Mouse (Mus musculus) hindbrain, embryonic 12.5 days (tissue): ENCODE results near the gene Tenm4. TPM values are rescaled to one million over a fixed set of nuclear protein-coding genes. Genes with fewer than 3 reads are reported as not detected.

Source experiments
- ATAC-seq: fragments of 200-750 bp; cut with Nextera tagmentation; 2 replicates; pipeline ENCODE4 v1.8.0; 2017; ENCODE audit warnings: moderate TSS enrichment; ENCODE audit not compliant: low FRiP score
- H3K27ac ChIP-seq: fragments of 300-500 bp; sonication (generic); 2 replicates; pipeline ENCODE4 v1.5.1; 2016; ENCODE audit warnings: mild to moderate bottlenecking
- H3K27me3 ChIP-seq: fragments of 300-500 bp; sonication (generic); 2 replicates; pipeline ENCODE4 v1.6.1; 2016; ENCODE audit warnings: mild to moderate bottlenecking
- H3K36me3 ChIP-seq: fragments of 300-500 bp; sonication (generic); 2 replicates; pipeline ENCODE4 v1.6.1; 2016; ENCODE audit warnings: mild to moderate bottlenecking
- H3K4me1 ChIP-seq: fragments of 300-500 bp; sonication (generic); 2 replicates; pipeline ENCODE4 v1.6.1; 2016
- H3K4me2 ChIP-seq: fragments of 300-500 bp; sonication (generic); replicated peaks from 2 replicates; pipeline ENCODE4 v1.6.1; 2016; ENCODE audit warnings: mild to moderate bottlenecking
- H3K4me3 ChIP-seq: fragments of 300-500 bp; sonication (generic); 2 replicates; pipeline ENCODE4 v1.5.1; 2016; ENCODE audit warnings: mild to moderate bottlenecking
- H3K9ac ChIP-seq: fragments of 300-500 bp; sonication (generic); 2 replicates; pipeline ENCODE4 v1.6.1; 2016; ENCODE audit warnings: mild to moderate bottlenecking, moderate library complexity
- H3K9me3 ChIP-seq: fragments of 300-500 bp; sonication (generic); replicated peaks from 2 replicates; pipeline ENCODE4 v1.6.1; 2016; ENCODE audit warnings: mild to moderate bottlenecking
- WGBS: fragments of 180-500 bp; shearing (Covaris S2); methylation state at CpG from one replicate; pipeline ENCODE4 v1.1.7; 2016; 5-methylcytosine and 5-hydroxymethylcytosine counted together
- polyA plus RNA-seq: library from polyadenylated mRNA; unstranded; fragments of >200 nt; fragmentation: Nextera tagmentation; extraction: Ambion mirVana; gene quantifications from 2 replicates; pipeline ENCODE4 v1.2.1, GENCODE M21; 2016

The Tenm4 gene
- polyA plus RNA-seq, 1 experiment from 2014 or later: 38.5 TPM

DNA sequence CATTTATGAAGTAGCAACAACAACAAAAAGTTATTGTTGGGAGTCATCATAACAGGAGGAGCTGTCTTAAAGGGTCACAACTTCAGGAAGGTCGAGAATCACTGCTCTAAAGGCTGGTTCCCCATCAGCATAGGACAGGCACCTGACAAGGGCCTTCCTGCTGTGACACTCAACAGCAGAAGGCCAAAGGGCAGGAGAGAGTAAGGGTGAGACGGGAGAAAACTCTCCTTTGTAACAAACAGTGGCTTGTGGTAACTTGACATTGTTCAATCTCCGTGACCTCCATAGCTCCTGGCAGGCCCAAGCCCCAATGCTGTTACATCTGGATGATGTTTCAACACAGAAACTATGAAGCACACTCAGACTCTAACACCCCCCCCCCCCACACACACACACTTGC is 101.0 kb downstream of the Tenm4 start:
- Histone ChIP-seq H3K9ac (no peak overlapping the region), H3K4me1 (peaks cover 4% of the 10 kb centered on the region; the same call in 1 of the 2 replicates), H3K27ac (no peak overlapping the region), H3K27me3 (no peaks in the 10 kb centered on the region), H3K4me2 (no peak overlapping the region), H3K36me3 (no peaks in the 10 kb centered on the region), H3K4me3 (no peak overlapping the region), H3K9me3 (no peaks in the 10 kb centered on the region; the same call in 1 of the 2 replicates)
- 48% methylated on average over 3 of the region's 3 CpGs for WGBS
- no peak for ATAC-seq

DNA sequence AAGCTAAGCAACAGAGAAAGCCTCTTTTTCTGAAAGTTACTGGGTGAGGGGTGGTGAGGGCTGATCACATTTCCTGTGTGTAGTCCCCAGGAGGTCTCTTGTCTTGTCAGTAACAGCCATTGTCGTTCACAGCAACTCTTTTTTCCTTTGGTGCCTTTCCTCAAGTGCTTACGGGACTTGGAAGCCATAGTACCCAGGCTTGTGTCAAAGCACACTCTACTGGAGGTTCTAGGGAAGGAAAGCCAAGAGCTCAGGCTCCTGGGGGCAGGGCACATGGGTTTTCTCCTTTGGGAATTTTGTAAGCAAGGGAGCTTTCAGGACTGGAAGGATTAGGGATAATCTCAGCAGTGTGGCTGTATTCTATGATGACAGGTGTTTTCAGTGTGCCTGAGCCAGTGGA is 103.4 kb downstream of the Tenm4 start:
- Histone ChIP-seq H3K4me1 (peaks cover 4% of the 10 kb centered on the region; the same call in 1 of the 2 replicates), H3K36me3 (no peaks in the 10 kb centered on the region), H3K4me3 (no peak overlapping the region), H3K27me3 (no peaks in the 10 kb centered on the region), H3K4me2 (no peak overlapping the region), H3K9ac (no peak overlapping the region), H3K9me3 (no peaks in the 10 kb centered on the region; the same call in 1 of the 2 replicates), H3K27ac (no peak overlapping the region)
- 92% methylated on average over 2 of the region's 2 CpGs for WGBS
- no peak for ATAC-seq

DNA sequence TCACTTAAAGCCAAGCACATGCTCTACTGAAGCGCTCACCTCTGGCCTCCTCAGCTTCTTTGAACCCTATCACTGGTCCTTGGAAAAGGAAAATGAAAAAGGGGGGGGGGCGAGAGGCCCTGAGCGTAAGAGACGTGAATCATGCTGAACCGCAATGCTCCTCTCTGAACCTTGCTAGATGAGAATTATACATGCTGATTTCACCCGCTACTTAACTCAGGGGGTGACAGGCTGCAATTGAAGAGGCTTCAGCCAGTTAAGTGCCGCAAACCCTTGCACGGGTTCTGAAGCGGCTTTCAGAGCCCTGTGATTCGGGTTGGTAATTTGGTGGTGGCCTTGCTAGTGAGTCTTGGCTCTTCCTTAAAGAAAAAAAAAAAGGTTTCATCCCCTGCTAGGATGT is 106.5 kb downstream of the Tenm4 start:
- 64% methylated on average over 10 of the region's 10 CpGs for WGBS

DNA sequence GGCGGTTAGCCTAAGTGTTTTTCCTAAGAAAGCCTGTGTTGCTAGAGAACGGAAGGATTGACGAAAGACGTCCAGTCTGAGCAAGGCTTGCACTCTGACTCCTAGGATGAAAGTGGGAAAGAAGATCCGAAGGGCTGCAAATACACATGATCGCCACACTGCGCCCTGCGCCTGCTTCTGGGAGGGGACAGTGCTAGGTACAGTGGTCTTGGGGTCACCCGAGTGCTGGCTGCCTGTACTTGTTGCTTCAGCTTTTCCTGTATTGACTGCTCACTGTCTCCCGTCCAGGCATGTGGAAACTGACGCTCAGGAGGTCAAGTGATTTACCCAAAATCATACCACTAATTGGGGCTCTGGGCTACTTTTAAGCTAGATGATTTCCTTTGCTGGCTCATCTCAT is 107.3 kb downstream of the Tenm4 start:
- ATAC-seq: no peak
- H3K4me3 ChIP-seq: no peak overlapping the region
- no peaks in the 10 kb centered on the region; the same call in 1 of the 2 replicates for H3K9me3 ChIP-seq
- H3K4me2 ChIP-seq: no peak overlapping the region
- no peaks in the 10 kb centered on the region for H3K4me1 ChIP-seq
- no peak overlapping the region for H3K27ac ChIP-seq
- WGBS: 71% methylated on average over 11 of the region's 11 CpGs
- H3K27me3 ChIP-seq: no peaks in the 10 kb centered on the region
- no peak overlapping the region for H3K9ac ChIP-seq
- H3K36me3 ChIP-seq: no peaks in the 10 kb centered on the region

More for the DNA sequence above, 106.5 kb downstream of the Tenm4 start:
- Histone ChIP-seq H3K27ac (no peak overlapping the region), H3K36me3 (no peaks in the 10 kb centered on the region), H3K4me3 (no peak overlapping the region), H3K4me2 (no peak overlapping the region), H3K9ac (no peak overlapping the region), H3K9me3 (no peaks in the 10 kb centered on the region; the same call in 1 of the 2 replicates), H3K27me3 (no peaks in the 10 kb centered on the region), H3K4me1 (no peaks in the 10 kb centered on the region)
- no peak for ATAC-seq

DNA sequence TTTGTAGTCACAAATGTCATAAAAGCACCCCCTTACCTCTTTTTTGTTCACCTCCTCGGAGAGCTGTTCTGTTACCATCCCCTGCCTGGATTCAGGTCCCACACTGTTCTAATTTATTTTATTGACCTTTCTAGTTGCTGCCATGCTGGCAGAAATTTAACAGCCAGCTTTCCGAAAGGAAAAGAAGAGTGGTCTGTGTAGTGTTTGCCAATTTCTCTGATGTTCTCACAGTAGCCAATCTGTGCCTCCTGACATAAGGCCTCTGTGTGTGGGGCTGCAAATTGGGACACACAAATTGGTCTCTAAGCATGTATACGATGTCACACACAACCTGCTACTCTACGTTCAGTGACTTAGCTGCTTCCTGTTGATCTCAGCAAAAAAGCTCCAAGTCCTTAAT is 109.7 kb downstream of the Tenm4 start:
- no peak overlapping the region for H3K27ac ChIP-seq
- WGBS: 82% methylated on average over 4 of the region's 4 CpGs
- no peaks in the 10 kb centered on the region for H3K27me3 ChIP-seq
- ATAC-seq: no peak
- no peaks in the 10 kb centered on the region for H3K36me3 ChIP-seq
- no peak overlapping the region for H3K4me2 ChIP-seq
- H3K9ac ChIP-seq: no peak overlapping the region
- no peaks in the 10 kb centered on the region for H3K9me3 ChIP-seq
- H3K4me1 ChIP-seq: no peaks in the 10 kb centered on the region
- no peak overlapping the region for H3K4me3 ChIP-seq

DNA sequence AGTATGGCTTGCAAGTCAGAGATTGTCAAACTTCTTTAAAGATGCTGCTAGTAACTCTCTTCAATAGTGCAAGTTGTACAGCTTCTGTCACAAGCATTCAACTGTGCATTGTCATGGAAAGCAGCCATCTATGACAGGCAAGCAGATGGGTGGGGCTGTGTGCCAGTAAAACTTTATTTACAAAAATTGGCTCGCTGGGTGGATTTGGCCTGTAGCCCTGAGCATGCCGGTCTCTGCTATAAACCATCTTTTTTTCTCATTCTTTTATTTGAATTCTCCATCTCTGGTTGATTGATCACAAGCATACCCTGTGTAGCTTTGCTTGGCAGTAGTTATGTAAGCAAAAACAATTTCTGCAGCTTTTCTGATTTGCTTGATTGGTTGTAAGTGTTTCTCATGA is 119.5 kb downstream of the Tenm4 start:
- H3K4me1 ChIP-seq: 0 out of 2 replicates have a peak, but pooled peaks cover 2% of the 10 kb centered on the region
- ATAC-seq: no peak
- no peaks in the 10 kb centered on the region for H3K27me3 ChIP-seq
- H3K9me3 ChIP-seq: no peaks in the 10 kb centered on the region
- no peak overlapping the region for H3K4me2 ChIP-seq
- H3K9ac ChIP-seq: no peak overlapping the region
- H3K27ac ChIP-seq: no peak overlapping the region
- H3K36me3 ChIP-seq: no peaks in the 10 kb centered on the region
- H3K4me3 ChIP-seq: no peak overlapping the region
- 58% methylated on average over 2 of the region's 2 CpGs for WGBS

DNA sequence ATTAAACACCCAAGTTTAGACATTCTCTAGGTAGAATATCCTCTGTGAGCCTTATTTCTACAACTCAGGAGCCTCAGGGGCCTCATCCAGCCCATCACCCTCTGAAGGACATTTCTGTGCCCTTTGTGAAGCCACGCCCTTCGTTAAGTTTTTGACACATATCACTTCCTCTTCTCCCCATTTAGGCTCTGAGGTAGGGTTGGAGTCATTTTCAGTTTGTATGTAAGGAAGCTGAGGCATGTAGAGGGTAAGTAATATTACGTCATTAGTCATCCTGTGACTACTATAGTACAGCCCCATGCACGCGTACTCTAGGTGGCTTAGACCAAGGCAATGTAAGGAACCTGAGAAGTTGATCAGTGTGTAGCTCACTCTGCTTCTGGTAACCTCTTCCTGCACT is 124.9 kb downstream of the Tenm4 start:
- H3K9me3 ChIP-seq: no peaks in the 10 kb centered on the region
- no peak for ATAC-seq
- no peaks in the 10 kb centered on the region for H3K36me3 ChIP-seq
- H3K27ac ChIP-seq: no peak overlapping the region
- 95% methylated on average over 5 of the region's 5 CpGs for WGBS
- H3K9ac ChIP-seq: no peak overlapping the region
- H3K4me3 ChIP-seq: no peak overlapping the region
- no peak overlapping the region for H3K4me2 ChIP-seq
- H3K27me3 ChIP-seq: no peaks in the 10 kb centered on the region
- H3K4me1 ChIP-seq: 0 out of 2 replicates have a peak, but pooled peaks cover 3% of the 10 kb centered on the region

DNA sequence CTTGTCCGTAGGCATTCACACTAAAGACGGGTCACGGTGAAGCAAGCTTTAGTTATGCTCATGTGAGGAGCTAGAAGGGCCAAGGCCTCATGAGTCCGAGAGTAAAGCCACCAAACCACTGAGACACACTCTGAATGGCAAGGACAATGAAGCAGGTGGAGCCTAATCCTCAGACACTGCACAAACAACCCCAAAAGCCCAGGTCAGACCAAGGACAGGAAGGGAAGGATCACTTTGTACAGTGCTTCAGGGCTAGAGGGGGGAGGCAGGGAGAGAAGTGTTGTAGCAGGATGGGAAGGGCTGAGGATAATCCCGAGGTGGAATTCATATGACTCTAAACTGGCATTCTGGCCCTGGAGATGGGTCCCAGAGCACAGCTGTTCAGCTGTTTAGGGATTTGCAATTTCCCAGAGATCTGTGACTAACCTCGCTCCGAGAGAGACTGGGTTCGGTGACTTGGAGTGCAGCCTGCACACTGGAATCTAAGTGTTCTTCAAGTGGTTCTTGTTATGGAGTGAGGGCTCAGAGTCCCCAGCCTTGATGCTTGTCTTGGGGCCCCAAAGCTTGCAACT is 129.9 kb downstream of the Tenm4 start:
- Histone ChIP-seq H3K9ac (no peak overlapping the region), H3K27ac (no peak overlapping the region), H3K4me2 (no peak overlapping the region), H3K4me3 (no peak overlapping the region), H3K4me1 (0 out of 2 replicates have a peak, but pooled peaks cover 3% of the 10 kb centered on the region), H3K36me3 (no peaks in the 10 kb centered on the region), H3K27me3 (no peaks in the 10 kb centered on the region), H3K9me3 (no peaks in the 10 kb centered on the region)
- ATAC-seq: no peak
- WGBS: 82% methylated on average over 8 of the region's 8 CpGs

DNA sequence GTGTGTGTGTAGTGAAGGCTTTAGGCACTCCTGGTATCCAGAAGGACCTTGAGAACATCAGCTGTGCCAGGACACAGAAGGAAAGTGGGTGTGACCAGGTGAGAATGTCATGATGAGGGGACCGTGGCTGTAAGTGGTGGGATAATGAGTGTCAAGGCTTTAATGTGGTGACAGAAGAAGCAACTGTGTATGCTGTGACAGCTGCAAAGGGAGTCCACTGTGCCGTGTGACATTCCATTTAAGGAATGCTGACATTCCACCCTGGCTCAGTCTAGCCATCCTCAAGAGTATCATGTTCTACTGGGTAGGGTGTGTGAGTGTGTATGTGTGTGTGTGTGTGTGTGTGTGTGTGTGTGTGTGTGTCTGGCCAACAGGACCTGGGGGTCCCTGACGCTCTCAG is 130.8 kb downstream of the Tenm4 start:
- ATAC-seq: no peak
- Histone ChIP-seq H3K4me3 (no peak overlapping the region), H3K27me3 (no peaks in the 10 kb centered on the region), H3K4me2 (no peak overlapping the region), H3K9me3 (no peaks in the 10 kb centered on the region), H3K27ac (no peak overlapping the region), H3K36me3 (no peaks in the 10 kb centered on the region), H3K4me1 (0 out of 2 replicates have a peak, but pooled peaks cover 3% of the 10 kb centered on the region), H3K9ac (no peak overlapping the region)
- 63% methylated on average over 3 of the region's 3 CpGs for WGBS

DNA sequence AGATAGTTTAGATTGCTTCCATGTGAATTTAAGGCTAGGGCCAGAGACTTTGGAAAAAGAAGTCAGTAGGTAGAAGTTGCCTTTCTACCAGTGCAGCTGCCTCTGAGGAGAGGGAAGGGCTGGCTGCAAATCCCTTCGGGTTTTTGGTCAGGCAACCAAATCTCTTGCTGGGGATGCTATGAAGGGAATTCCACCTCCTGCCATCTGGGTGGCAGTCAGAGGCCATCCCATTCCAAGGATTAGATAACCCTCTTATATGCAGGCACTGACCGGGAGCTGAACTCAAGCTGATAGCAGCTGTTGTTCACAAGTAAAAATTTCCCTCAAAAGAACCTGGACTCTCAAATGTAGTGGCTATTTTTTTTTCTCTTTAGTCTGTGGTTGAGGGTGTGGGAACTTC is 132.9 kb downstream of the Tenm4 start:
- Histone ChIP-seq H3K4me2 (no peak overlapping the region), H3K4me1 (0 out of 2 replicates have a peak, but pooled peaks cover 3% of the 10 kb centered on the region), H3K9me3 (no peaks in the 10 kb centered on the region), H3K9ac (no peak overlapping the region), H3K4me3 (no peak overlapping the region), H3K36me3 (no peaks in the 10 kb centered on the region), H3K27me3 (no peaks in the 10 kb centered on the region), H3K27ac (no peak overlapping the region)
- 47% methylated on average over 2 of the region's 2 CpGs for WGBS
- no peak for ATAC-seq

DNA sequence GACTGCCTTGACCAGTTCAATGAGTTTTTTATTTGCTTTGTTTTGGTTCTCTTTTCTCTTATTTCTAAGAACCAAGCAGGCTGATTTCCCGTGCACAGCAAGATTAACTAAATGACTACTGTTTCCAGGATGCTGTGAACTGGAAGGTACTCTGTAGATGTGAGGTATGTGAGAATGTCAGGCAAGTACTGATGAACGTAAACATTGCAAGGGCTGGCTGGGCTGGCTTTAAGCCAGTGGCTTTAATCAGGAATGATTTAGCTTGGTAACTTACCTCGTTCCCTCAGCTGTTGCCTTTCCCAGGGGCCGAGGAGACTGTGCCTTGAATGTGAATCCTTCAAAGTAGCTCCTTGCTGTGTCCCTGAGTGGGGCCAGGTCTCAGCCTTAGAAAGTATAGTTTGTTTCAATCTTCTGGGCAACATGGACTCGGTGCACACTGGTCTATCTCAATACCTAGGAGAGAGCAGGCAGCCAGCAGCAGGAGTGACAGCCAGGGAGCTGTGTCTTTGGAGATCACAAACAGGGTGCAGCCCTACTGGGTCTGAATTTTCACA is 134.4 kb downstream of the Tenm4 start:
- Histone ChIP-seq H3K27ac (no peak overlapping the region), H3K4me3 (no peak overlapping the region), H3K27me3 (no peaks in the 10 kb centered on the region), H3K36me3 (no peaks in the 10 kb centered on the region), H3K9ac (no peak overlapping the region), H3K4me2 (no peak overlapping the region), H3K4me1 (0 out of 2 replicates have a peak, but pooled peaks cover 2% of the 10 kb centered on the region), H3K9me3 (no peaks in the 10 kb centered on the region)
- no peak for ATAC-seq
- 68% methylated on average over 5 of the region's 5 CpGs for WGBS

DNA sequence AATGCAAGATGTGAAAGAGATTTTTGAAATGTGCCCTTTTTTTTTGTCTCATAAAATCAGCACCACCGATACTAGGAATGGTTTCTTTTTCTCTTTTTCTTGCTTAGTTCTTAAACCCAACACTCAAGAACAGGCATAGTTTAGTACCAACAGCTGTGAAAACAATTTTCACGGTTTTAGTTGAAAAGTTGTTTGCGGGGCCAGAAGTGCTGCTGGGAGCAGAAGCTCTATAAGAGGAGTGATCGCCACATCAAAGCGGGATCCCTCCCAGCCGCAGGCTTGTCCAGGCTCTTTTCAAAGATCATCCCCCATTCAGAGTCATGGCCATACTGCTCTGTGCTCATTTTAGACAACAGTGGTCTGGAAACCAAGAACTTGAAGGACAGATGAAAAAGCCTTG is 137.1 kb downstream of the Tenm4 start:
- no peak overlapping the region for H3K27ac ChIP-seq
- H3K4me2 ChIP-seq: no peak overlapping the region
- WGBS: 46% methylated on average over 6 of the region's 6 CpGs
- H3K9ac ChIP-seq: no peak overlapping the region
- H3K9me3 ChIP-seq: no peaks in the 10 kb centered on the region
- no peaks in the 10 kb centered on the region for H3K36me3 ChIP-seq
- no peaks in the 10 kb centered on the region for H3K27me3 ChIP-seq
- no peaks in the 10 kb centered on the region for H3K4me1 ChIP-seq
- H3K4me3 ChIP-seq: no peak overlapping the region
- no peak for ATAC-seq

DNA sequence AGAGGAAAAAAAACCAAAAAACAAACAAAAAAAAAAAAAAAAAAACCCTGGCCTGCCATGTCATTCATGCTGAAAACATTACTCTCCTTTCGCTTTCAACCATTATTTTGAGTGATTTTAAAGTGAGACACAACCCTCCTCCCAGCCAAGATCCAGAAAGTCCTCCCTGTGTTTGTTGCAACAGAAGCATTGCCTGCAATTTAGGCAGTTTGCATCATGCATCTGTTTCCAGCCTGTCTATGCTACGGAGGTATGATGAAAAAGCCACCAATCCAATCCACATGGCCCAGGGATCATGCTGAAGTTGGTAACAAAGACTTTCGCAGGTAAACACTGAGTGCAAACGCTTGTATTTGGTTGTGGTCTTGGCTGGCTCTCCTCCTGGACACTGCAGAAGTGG is 158.3 kb downstream of the Tenm4 start:
- no peak overlapping the region for H3K9ac ChIP-seq
- H3K4me3 ChIP-seq: no peak overlapping the region
- WGBS: 88% methylated on average over 4 of the region's 4 CpGs
- H3K27me3 ChIP-seq: no peaks in the 10 kb centered on the region
- peaks cover 7% of the 10 kb centered on the region for H3K36me3 ChIP-seq
- H3K4me2 ChIP-seq: no peak overlapping the region
- ATAC-seq: no peak
- H3K9me3 ChIP-seq: peaks cover 6% of the 10 kb centered on the region
- no peak overlapping the region for H3K27ac ChIP-seq
- H3K4me1 ChIP-seq: no peaks in the 10 kb centered on the region
